Mouse (Mus musculus) stomach, adult 2 months (tissue): ENCODE data around the gene Olfr1308. TPM values are rescaled to one million over a fixed set of nuclear protein-coding genes. Genes with fewer than 3 reads are reported as not detected.

Source experiments
- polyA plus RNA-seq: library from polyadenylated mRNA; depleted of rRNA; stranded (reverse); fragments of >200 nt; gene quantifications from 2 replicates; pipeline ENCODE4 v1.2.3, GENCODE M21; 2012; rRNA removed

Olfr1308 gene
- polyA plus RNA-seq, result not detected in 2 replicates

GRCm38 (mm10) chr2:111964844-111965243 lies at the start of gene Olfr1308:
Olfr1308 (minus strand) TSS chr2:111964944.

DNA sequence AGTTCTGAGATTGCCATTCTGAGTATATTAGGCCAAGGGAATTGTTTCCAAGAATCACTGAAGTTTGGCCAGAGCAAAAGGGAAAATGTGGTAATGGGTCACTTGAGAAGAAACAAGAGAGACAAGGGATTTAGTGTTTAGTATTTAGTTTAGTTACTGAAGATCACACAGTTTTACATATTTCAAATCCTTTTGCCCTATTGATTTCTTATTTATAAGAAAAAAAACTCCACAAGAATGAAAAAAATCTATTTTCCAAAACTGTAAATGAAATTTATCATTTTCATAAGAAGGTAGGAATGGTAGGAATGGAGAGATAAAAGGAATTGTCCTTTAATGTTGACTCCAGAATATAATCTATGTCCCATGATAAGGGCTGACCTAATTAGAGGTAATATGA lies 47.9 kb upstream of the Olfr1308 start, which contains the start of gene Olfr1310:
Olfr1310 (minus strand) TSS at position 101 of the 400 bp plus-strand sequence.

DNA sequence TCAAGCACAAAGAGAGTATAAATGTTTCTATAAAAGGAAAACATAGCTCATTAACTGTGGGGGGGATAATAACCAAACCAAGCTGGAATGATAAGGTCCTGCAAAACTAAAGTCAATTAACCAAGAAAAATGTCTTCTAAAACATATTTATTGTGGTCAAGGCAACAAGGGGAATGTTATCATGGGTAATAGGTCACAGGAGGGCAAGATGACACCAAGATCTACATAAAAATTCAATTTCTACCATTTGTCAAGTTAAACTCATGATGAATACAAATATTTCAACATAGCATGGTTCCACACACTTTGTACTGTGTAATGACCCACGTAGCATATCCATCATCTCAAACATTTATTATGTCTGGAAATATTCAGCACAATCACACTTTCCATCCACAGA lies 25.4 kb upstream of the Olfr1308 start, which contains the start of gene Olfr1309:
Olfr1309 (minus strand) TSS at position 101 of the 400 bp plus-strand sequence.

DNA sequence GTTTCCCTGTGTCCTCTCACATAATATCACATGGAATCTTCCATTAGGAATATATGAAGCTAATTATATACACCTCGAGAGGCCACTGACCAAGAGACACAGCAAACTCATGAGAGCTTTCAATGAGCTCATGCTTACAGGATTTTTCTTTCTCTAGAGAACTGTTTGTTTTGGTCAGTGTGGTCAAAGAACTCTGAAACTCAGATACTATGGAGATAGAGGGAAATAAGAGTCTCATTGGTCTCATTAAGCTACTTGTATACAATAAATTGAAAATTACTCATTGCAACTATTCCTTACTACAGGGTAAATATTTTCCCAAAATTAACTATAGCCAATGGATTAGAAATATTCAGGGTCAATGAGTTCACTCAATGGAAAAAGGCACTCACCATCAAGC lies 15.4 kb downstream of the Olfr1308 start, which contains the start of gene Olfr1307:
Olfr1307 (minus strand) TSS at position 101 of the 400 bp plus-strand sequence.

DNA sequence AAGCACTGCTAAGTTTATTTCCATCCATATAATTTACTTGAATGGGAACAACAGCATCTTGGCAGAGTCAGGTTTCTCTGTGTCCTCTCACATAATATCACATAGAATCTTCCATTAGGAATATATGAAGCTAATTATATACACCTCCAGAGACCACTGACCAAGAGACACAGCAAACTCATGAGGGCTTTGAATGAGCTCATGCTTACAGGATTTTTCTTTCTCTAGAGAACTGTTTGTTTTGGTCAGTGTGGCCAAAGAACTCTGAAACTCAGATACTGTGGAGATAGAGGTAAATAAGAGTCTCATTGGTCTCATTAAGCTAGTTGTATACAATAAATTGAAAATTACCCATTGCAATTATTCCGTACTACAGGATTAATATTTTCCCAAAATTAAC lies 48.6 kb downstream of the Olfr1308 start, which contains the start of gene Olfr1306:
Olfr1306 (minus strand) TSS at position 101 of the 400 bp plus-strand sequence.

Other genes starting within 250 kb of the Olfr1308 start
- not detected in 2 replicates for gene Olfr1301, start 213.9 kb downstream of the Olfr1308 start, polyA plus RNA-seq
- gene Olfr1302, start 187.5 kb downstream of the Olfr1308 start, polyA plus RNA-seq, result not detected in 2 replicates
- not detected in 2 replicates for gene Olfr1303, start 144.6 kb downstream of the Olfr1308 start, polyA plus RNA-seq
- not detected in 2 replicates for gene Olfr1305, start 87.8 kb downstream of the Olfr1308 start, polyA plus RNA-seq
- gene Olfr1306, start 48.7 kb downstream of the Olfr1308 start, polyA plus RNA-seq, result not detected in 2 replicates
- gene Olfr1307, start 15.5 kb downstream of the Olfr1308 start, polyA plus RNA-seq, result not detected in 2 replicates
- gene Olfr1309, start 25.3 kb upstream of the Olfr1308 start, polyA plus RNA-seq, result not detected in 2 replicates
- gene Olfr1310, start 47.8 kb upstream of the Olfr1308 start, polyA plus RNA-seq, result not detected in 2 replicates
- not detected in 2 replicates for gene Olfr1311, start 59.5 kb upstream of the Olfr1308 start, polyA plus RNA-seq
- gene Olfr1312, start 85.3 kb upstream of the Olfr1308 start, polyA plus RNA-seq, result not detected in 2 replicates
- not detected in 2 replicates for gene Olfr1313, start 112.9 kb upstream of the Olfr1308 start, polyA plus RNA-seq
- not detected in 2 replicates for gene Olfr1314, start 131.8 kb upstream of the Olfr1308 start, polyA plus RNA-seq
- gene Olfr1315-ps1, start 150.5 kb upstream of the Olfr1308 start, polyA plus RNA-seq, result not detected in 2 replicates
- gene Olfr1316, start 170.0 kb upstream of the Olfr1308 start, polyA plus RNA-seq, result not detected in 2 replicates
- not detected in 2 replicates for gene Olfr1317, start 175.4 kb upstream of the Olfr1308 start, polyA plus RNA-seq
- gene Olfr1318, start 189.3 kb upstream of the Olfr1308 start, polyA plus RNA-seq, result not detected in 2 replicates